Mouse (Mus musculus): Measurements from ENCODE around the gene Pgs1. TPM values are rescaled to one million over a fixed set of nuclear protein-coding genes. Genes with fewer than 3 reads are reported as not detected.

Gene Pgs1
- total and polyA plus RNA-seq, 3 experiments = 38.1 to 60.5 (median 50.8) TPM

- H3K4me3 ChIP-seq (replicated peaks in 1 of 3; ENCODE audit: low read depth in 2 of 3, low read length in 2 of 3, poor library complexity in 1 of 3) = no peak overlapping the region
- peaks cover 51% of the 10 kb centered on the region for H3K27me3 ChIP-seq (replicated peaks)
- peaks cover 7% of the 10 kb centered on the region for H3K79me2 ChIP-seq (replicated peaks; ENCODE audit: control insufficient read depth, extremely low read depth, insufficient read depth, poor library complexity, severe bottlenecking)
- H3K9me3 ChIP-seq (replicated peaks; ENCODE audit: low read length) = peaks cover 6% of the 10 kb centered on the region
- no peak overlapping the region for H3K27ac ChIP-seq (ENCODE audit: insufficient read depth, low read depth)
- H3K4me2 ChIP-seq (ENCODE audit: insufficient read depth, low read depth, poor library complexity, severe bottlenecking) = no peak overlapping the region
- no peaks in the 10 kb centered on the region for H3K36me3 ChIP-seq (replicated peaks in 1 of 2; ENCODE audit: control insufficient read depth in 1 of 2, insufficient read depth in 1 of 2, low read length in 1 of 2)
- in situ Hi-C loops (cut with MboI; ENCODE audit: low pct_ligation_motif_present, low pct_unique_long_range_greater_than_20kb, low sequenced_read_pairs) = no loop called here
- no peak for TF ChIP-seq USF2 (conservative IDR thresholded peaks at IDR 0.05; ENCODE audit: low read depth, low read length)
- no peak for TF ChIP-seq NRF1 (IDR thresholded peaks at IDR 0.05; ENCODE audit: low read depth, low read length)
- TF ChIP-seq HCFC1 (IDR thresholded peaks at IDR 0.05; ENCODE audit: low read depth, low read length) = no peak
- no peak for TF ChIP-seq UBTF (IDR thresholded peaks at IDR 0.05; ENCODE audit: low read depth, low read length)
- no peak for TF ChIP-seq SMC3 (IDR thresholded peaks at IDR 0.05; ENCODE audit: low read depth, low read length)
- no peak for TF ChIP-seq GABPA (IDR thresholded peaks at IDR 0.05; ENCODE audit: insufficient replicate concordance, low read depth, low read length)
- no peak for TF ChIP-seq MXI1 (IDR thresholded peaks at IDR 0.05; ENCODE audit: low read depth, low read length)
- no peak for TF ChIP-seq JUND (conservative IDR thresholded peaks at IDR 0.05; ENCODE audit: low read depth, low read length)
- TF ChIP-seq CHD1 (IDR thresholded peaks at IDR 0.05; ENCODE audit: low read depth, low read length) = no peak
- no peak for TF ChIP-seq MAFK (IDR thresholded peaks at IDR 0.05; ENCODE audit: insufficient replicate concordance, low read length)
- no peak for TF ChIP-seq MYC (IDR thresholded peaks at IDR 0.05; ENCODE audit: low read depth, low read length)
- TF ChIP-seq BHLHE40 (IDR thresholded peaks at IDR 0.05; ENCODE audit: low read depth, low read length) = no peak
- TF ChIP-seq CHD2 (IDR thresholded peaks at IDR 0.05; ENCODE audit: low read length) = no peak
- TF ChIP-seq NELFE (IDR thresholded peaks at IDR 0.05; ENCODE audit: low read depth, low read length) = no peak
- TF ChIP-seq IRF4 (IDR thresholded peaks at IDR 0.05; ENCODE audit: low read depth, low read length) = no peak
- TF ChIP-seq MAZ (IDR thresholded peaks at IDR 0.05; ENCODE audit: low read depth, low read length) = no peak
- dilution Hi-C loops (cut with MboI; ENCODE audit: extremely low pct_ligation_motif_present, extremely low pct_unique_long_range_greater_than_20kb, low sequenced_read_pairs) = no loop called here
- DNase-seq (ENCODE audit: extremely low read depth) = no peak
- no peak overlapping the region for H3K9ac ChIP-seq (ENCODE audit: insufficient read depth, low read depth)
- H3K4me1 ChIP-seq (ENCODE audit: control insufficient read depth in 1 of 2, insufficient read depth in 2 of 2) = peaks cover 15 to 16% of the 10 kb centered on the region in 2 experiments
These were observed 3.7 kb upstream of the Pgs1 start for GRCm38 (mm10) chr11:117982426-117982825.

GRCm38 (mm10) chr11:117983770-117984169 lies 2.3 kb upstream of the Pgs1 start:
- no peak overlapping the region for H3K4me3 ChIP-seq (replicated peaks in 1 of 3; ENCODE audit: low read depth in 2 of 3, low read length in 2 of 3, poor library complexity in 1 of 3)
- peaks cover 14 to 21% of the 10 kb centered on the region in 2 experiments for H3K4me1 ChIP-seq (ENCODE audit: control insufficient read depth in 1 of 2, insufficient read depth in 2 of 2)
- in situ Hi-C loops (cut with MboI; ENCODE audit: low pct_ligation_motif_present, low pct_unique_long_range_greater_than_20kb, low sequenced_read_pairs) (no loop called here), dilution Hi-C loops (cut with MboI; ENCODE audit: extremely low pct_ligation_motif_present, extremely low pct_unique_long_range_greater_than_20kb, low sequenced_read_pairs) (no loop called here)
- H3K27me3 ChIP-seq (replicated peaks) = peaks cover 45% of the 10 kb centered on the region
- H3K27ac ChIP-seq (ENCODE audit: insufficient read depth, low read depth) = no peak overlapping the region
- H3K36me3 ChIP-seq (replicated peaks in 1 of 2; ENCODE audit: control insufficient read depth in 1 of 2, insufficient read depth in 1 of 2, low read length in 1 of 2) = no peaks in the 10 kb centered on the region
- no peak for DNase-seq (ENCODE audit: extremely low read depth)
- TF ChIP-seq ZMIZ1 (IDR thresholded peaks at IDR 0.05; ENCODE audit: low read depth, low read length) (no peak), KAT2A (IDR thresholded peaks at IDR 0.05; ENCODE audit: insufficient replicate concordance, low read length) (no peak), POLR2A (IDR thresholded peaks at IDR 0.05; ENCODE audit: low read depth, low read length) (no peak), USF2 (conservative IDR thresholded peaks at IDR 0.05; ENCODE audit: low read depth, low read length) (no peak)
- H3K4me2 ChIP-seq (ENCODE audit: insufficient read depth, low read depth, poor library complexity, severe bottlenecking) = no peak overlapping the region
- no peak overlapping the region for H3K9ac ChIP-seq (ENCODE audit: insufficient read depth, low read depth)
- H3K9me3 ChIP-seq (replicated peaks; ENCODE audit: low read length) = peaks cover 6% of the 10 kb centered on the region
- H3K79me2 ChIP-seq (replicated peaks; ENCODE audit: control insufficient read depth, extremely low read depth, insufficient read depth, poor library complexity, severe bottlenecking) = peaks cover 21% of the 10 kb centered on the region
